ENCODE assay signal across 16 mouse cellular contexts in the genomic region with DNA sequence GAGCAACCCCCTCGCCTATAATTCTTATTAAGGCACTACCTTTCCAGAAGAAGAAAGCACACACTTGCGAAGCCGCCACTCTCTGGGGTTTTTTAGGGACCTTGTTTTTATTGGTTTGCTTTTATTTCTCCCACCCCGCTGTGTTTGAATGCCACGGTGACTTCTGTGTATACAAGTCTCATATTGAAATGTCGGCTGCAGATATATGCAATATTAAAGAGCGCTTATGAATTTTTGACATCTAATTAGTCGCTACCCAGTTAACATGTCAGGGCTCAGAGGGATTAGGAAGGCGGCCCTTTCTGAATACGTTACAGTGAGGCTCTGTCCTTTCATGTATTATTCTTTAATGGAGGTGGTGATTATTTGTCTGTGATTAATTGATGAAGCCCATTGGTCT.
"Had no signal": no experiment of that assay in that cellular context is flagged by ENCODE, and none has a peak within 500 bp of the region (broad histone marks: within the 10 kb centered on the region; RNA-seq: fewer than 3 reads in every experiment).

No protein-coding gene starts in this region.

- H3K9me3 ChIP-seq: intestine, embryonic 15.5 days; kidney, embryonic 15.5 days; liver, embryonic 13.5 days had no signal

- ATAC-seq: intestine, embryonic 15.5 days had no signal

- H3K4me2 ChIP-seq: intestine, embryonic 15.5 days; kidney, embryonic 15.5 days; liver, embryonic 13.5 days had no signal

- H3K36me3 ChIP-seq: intestine, embryonic 15.5 days; kidney, embryonic 15.5 days; liver, embryonic 13.5 days had no signal

- H3K27ac ChIP-seq: intestine, embryonic 15.5 days; kidney, embryonic 15.5 days; left cerebral cortex, adult 2 months; liver, embryonic 13.5 days; macrophage had no signal

- H3K9ac ChIP-seq: intestine, embryonic 15.5 days; kidney, embryonic 15.5 days; liver, embryonic 13.5 days had no signal

- H3K27me3 ChIP-seq: intestine, embryonic 15.5 days; liver, embryonic 13.5 days had no signal

- DNase-seq: kidney, adult 11 months; kidney, adult 8-10 months; kidney, postnatal 10 days; kidney, postnatal 36 days; layer of hippocampus, postnatal 36 days; liver, embryonic 13.5 days; lung, adult 2 months; lung, postnatal 14 days; thymus, adult 18-20 months; thymus, postnatal 14 days; thymus, postnatal 4 days had no signal

- H3K4me3 ChIP-seq: intestine, embryonic 15.5 days; kidney, embryonic 15.5 days; left cerebral cortex, adult 2 months; liver, embryonic 13.5 days; myocyte had no signal

- H3K4me1 ChIP-seq: intestine, embryonic 15.5 days; liver, embryonic 13.5 days had no signal
